Mouse (Mus musculus) macrophage (primary cell): ENCODE measurements at regions not wholly inside any gene's neighbourhood (a gene's known extent, or its start where the extent isn't known, plus 50 kb on each side); places are given as distances from the start of the nearest gene placed in this dataset.

Experiments used
- H3K27ac ChIP-seq: fragments of 350-480 bp; formaldehyde crosslinking; 2 replicates; pipeline ENCODE4 v1.9.0; 2021
- H3K36me3 ChIP-seq: fragments of 350-480 bp; formaldehyde crosslinking; 2 replicates; pipeline ENCODE4 v1.9.0; 2021; ENCODE audit errors: inconsistent target
- H3K4me3 ChIP-seq: fragments of 350-480 bp; formaldehyde crosslinking; 2 replicates; pipeline ENCODE4 v1.9.0; 2021; ENCODE audit errors: inconsistent target
- H3K79me2 ChIP-seq: fragments of 350-480 bp; formaldehyde crosslinking; 2 replicates; pipeline ENCODE4 v1.9.0; 2021; ENCODE audit errors: inconsistent target
- WGBS: methylation state at CpG from one replicate; pipeline ENCODE4 v1.1.7; 2026; ENCODE audit warnings: inconsistent platforms; ENCODE audit not compliant: missing documents; 5-methylcytosine and 5-hydroxymethylcytosine counted together

DNA sequence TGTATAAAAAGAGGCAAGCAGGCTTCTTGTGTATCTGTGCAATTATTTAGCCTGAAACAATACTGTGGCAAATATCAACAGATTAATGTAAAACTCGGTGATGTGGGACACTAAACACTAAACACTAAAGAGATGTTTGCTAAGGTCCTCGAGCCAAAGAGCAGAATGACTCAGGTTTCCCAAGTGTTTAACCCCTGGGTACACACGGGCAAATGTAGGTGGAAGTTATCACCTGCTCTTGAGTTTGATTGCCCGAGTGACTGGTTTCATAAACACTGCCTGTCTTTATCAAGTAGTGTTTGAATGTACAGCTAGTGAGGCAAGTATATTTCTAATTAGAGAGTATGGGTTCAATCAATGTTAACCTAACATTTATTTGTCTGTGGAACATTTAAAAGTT is 242.5 kb downstream of the Otol1 start:
- 46% methylated on average over 4 of the region's 4 CpGs for WGBS
- H3K27ac ChIP-seq, result no peak overlapping the region
- no peaks in the 10 kb centered on the region for H3K79me2 ChIP-seq
- no peaks in the 10 kb centered on the region for H3K36me3 ChIP-seq
- no peak overlapping the region for H3K4me3 ChIP-seq

DNA sequence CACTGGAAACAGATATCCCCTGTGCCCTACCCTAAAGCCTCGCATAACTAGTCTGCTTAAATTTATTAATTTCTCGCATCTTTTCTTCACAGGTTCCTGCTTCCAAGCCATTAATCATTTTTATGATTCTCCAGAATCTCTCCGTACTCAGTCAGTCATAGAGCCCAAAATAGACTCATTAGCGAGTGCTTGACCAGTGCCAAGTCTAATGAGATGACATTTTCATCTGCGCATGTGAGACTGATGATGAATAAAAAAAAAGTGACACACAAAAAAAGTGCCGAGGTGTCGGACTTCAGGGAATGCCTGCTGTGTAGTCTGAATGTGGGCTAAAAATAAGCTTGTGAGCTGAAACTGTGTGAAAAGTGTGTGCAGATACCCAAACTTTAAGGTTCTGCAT is 243.3 kb downstream of the Otol1 start:
- H3K4me3 ChIP-seq, result no peak overlapping the region
- 48% methylated on average over 7 of the region's 7 CpGs for WGBS
- H3K27ac ChIP-seq, result no peak overlapping the region
- no peaks in the 10 kb centered on the region for H3K79me2 ChIP-seq
- no peaks in the 10 kb centered on the region for H3K36me3 ChIP-seq

DNA sequence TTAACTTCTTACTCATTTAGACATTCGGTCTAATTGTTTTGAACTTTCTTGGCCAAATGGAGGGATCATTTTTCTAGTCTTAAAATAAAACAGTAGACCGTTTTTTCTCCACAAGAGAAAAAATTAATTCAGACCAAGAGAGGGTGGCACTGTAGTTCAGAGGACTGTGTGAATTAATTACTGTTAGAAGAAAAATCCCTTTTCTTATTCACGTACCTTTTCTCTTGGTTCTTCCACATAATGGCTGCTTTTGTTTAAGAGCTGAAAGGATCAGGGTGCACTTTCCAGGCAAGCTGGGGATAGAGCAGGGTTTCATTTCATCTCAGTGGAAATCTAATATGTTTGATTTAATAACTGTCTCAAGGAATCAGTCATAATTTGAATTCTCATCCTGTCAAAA is 255.9 kb downstream of the Otol1 start:
- Histone ChIP-seq H3K27ac (no peak overlapping the region), H3K4me3 (no peak overlapping the region), H3K79me2 (no peaks in the 10 kb centered on the region), H3K36me3 (no peaks in the 10 kb centered on the region)
- 82% methylated on average over 3 of the region's 3 CpGs for WGBS

DNA sequence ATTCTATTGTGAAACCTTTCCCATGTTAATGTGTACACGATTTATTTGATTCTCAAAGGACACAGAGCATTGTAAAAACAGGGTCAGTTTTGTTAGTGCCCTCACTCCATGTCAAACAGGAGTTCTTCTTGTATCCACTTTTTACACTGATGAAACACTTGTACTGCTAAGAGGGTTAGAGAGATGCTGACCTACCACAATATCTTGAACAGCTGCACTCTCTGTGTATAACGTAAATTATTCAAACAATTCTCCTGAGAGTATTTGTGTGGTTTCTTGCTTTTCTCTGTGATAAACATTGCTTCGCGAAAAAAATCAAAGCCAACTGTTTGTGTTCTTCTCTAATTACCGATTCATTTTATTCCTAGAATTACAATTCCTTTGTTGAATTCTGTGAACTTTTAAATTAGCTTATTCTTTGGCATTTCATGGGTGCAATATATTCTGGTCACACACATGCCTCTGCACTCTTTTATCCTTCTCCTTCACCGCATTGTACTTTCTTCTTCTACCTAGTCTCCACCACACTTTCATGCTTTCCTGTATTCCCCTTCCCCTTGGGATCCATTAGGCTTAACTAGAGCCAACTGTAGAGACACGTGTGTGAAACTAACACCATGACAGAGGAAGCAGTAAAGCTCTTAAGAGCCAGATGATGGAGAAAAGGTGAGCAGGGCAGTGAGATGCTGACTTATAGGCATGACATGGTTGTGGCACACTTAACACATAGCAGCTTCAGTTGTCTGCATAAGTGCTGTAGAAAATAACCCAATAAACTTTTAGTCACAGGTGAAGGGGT is 281.4 kb downstream of the Otol1 start:
- H3K79me2 ChIP-seq, result no peaks in the 10 kb centered on the region
- no peaks in the 10 kb centered on the region for H3K36me3 ChIP-seq
- H3K27ac ChIP-seq, result no peak overlapping the region
- H3K4me3 ChIP-seq, result no peak overlapping the region
- 82% methylated on average over 7 of the region's 7 CpGs for WGBS

DNA sequence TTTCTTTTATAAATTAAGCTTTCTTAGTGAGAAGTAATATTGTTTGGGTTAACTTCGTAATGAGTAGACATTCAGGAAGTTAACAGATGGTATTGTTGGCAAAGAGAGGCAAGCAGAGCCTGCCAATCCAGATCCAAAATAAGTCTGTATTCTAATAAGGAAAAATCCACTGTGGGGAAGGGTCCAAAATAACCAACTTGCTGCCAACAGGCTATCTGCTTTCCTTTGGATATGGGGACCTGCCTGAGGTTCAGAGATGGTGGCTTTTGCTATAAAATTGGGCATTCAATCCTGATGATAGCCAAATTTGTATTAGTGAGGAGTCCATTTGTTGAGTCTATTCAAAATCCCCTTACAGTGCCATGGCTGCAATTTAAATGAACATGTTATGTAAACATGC is 300.1 kb downstream of the Otol1 start:
- Histone ChIP-seq H3K27ac (no peak overlapping the region), H3K4me3 (no peak overlapping the region), H3K36me3 (no peaks in the 10 kb centered on the region), H3K79me2 (no peaks in the 10 kb centered on the region)
- WGBS, result 77% methylated on average over 1 of the region's 1 CpGs

DNA sequence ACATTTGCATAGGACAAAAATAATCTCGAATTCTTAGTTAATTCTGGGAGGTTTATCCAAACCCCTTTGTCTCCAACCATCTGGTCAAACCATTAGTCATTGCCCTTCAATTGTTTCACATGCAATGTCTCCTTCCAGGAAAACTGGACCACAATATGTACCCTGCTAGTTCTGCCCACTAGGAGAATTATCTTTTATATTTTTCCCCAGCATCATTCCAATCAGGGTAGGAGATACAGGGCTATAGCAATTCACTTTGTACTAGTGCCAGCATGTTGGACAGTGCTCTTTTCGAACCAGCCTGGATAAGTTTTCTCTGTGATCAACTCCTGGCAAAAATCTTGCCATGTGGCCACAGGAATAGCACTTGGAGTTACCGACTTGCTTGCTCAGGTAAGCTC is 300.6 kb downstream of the Otol1 start:
- no peak overlapping the region for H3K4me3 ChIP-seq
- 71% methylated on average over 3 of the region's 3 CpGs for WGBS
- H3K79me2 ChIP-seq, result no peaks in the 10 kb centered on the region
- no peak overlapping the region for H3K27ac ChIP-seq
- no peaks in the 10 kb centered on the region for H3K36me3 ChIP-seq

DNA sequence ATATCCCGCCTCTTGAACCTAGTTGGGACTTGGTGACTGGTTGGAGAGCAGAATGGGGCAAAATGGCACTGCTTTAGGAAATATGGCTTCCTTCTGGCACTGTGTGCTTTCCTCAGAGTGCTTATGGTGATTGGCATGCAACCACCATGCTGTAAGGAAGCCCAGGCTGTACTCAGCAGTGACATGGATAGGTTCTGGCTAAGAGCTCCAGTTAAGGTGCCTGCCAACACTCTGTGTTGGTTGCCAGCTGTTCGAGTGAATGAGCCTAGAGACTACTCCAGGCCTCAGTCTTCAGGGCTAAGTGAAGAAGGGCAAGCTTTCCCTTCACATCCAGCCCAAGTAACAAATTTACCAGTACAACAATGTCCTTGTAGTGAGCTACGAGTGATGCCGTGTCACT is 301.9 kb downstream of the Otol1 start:
- Histone ChIP-seq H3K27ac (no peak overlapping the region), H3K79me2 (no peaks in the 10 kb centered on the region), H3K4me3 (no peak overlapping the region), H3K36me3 (no peaks in the 10 kb centered on the region)
- 90% methylated on average over 4 of the region's 4 CpGs for WGBS

DNA sequence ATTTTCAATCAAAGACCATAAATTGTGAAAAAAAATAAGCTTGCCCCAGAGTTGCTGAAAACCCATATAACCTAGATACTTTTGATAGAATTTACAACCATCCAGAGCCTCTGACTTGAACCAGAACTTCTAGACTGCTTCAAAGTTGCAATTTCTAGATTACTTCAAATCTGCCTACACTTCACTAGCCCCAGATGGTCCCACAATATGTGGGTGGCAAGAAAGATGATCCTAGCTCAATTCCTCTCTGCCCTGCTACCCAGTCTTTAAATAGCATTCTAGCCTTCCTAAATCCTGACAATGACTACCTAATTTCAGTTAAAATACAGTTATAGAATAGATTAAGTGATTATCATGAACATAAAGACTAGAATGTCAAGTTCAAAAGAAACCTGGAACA is 303.6 kb downstream of the Otol1 start:
- Histone ChIP-seq H3K79me2 (no peaks in the 10 kb centered on the region), H3K27ac (no peak overlapping the region), H3K4me3 (no peak overlapping the region)

DNA sequence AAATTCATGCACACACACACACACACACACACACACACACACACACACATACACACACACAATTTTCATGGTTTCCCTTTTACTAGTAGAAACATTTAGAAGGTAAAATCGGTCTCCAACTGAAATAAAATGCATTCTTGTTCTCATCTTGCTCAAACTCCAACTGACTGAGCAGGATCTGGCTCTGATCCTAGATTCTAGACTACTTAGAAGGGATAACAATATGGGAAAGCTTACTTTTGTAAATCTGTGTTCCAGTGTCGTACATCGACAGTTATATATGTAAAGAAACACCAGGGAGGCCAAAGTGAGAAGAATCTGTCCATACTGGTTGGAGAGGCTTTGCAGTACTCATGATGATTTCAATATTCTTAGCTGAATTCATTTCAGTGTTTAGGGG is 304.6 kb downstream of the Otol1 start:
- WGBS, result 89% methylated on average over 3 of the region's 3 CpGs

More for the DNA sequence above, 303.6 kb downstream of the Otol1 start:
- H3K36me3 ChIP-seq, result no peaks in the 10 kb centered on the region

DNA sequence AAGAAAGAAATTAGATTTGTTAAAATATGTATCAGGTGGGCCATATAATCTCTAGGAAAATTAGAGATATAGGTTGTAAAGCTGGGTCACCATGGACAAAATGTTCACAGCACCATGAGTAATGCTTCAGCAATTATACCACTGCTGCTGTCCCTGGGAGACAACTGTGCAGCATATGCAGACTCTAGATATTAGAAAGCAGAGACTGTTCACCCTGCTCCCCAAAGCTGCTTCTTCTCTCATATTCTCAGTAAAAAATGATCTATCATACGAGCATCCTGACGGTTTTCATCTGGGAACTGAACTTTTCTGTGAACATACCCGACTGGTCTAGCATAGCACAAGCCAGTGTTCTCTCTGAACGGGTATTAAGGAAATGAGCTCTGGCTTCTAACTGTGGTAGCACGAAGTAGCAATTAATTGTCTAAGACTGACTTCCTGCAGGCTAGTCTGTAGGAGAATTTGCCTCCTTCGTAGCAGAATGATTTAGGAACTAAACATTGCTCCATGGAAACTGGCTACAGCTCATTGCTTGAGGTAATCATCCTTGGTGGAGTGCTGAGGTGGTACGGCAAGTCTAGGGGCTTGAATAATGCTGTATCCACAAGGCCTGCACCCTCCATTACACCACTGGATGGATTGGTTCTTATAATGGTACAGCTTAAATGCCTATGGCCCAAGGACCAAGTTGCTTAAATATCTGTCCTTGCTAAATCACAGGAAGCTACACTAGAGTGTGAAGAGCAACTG is 305.9 kb downstream of the Otol1 start:
- Histone ChIP-seq H3K27ac (no peak overlapping the region), H3K4me3 (no peak overlapping the region), H3K79me2 (no peaks in the 10 kb centered on the region), H3K36me3 (no peaks in the 10 kb centered on the region)
- 37% methylated on average over 7 of the region's 7 CpGs for WGBS

More for the DNA sequence above, 304.6 kb downstream of the Otol1 start:
- Histone ChIP-seq H3K79me2 (no peaks in the 10 kb centered on the region), H3K36me3 (no peaks in the 10 kb centered on the region), H3K27ac (no peak overlapping the region), H3K4me3 (no peak overlapping the region)

DNA sequence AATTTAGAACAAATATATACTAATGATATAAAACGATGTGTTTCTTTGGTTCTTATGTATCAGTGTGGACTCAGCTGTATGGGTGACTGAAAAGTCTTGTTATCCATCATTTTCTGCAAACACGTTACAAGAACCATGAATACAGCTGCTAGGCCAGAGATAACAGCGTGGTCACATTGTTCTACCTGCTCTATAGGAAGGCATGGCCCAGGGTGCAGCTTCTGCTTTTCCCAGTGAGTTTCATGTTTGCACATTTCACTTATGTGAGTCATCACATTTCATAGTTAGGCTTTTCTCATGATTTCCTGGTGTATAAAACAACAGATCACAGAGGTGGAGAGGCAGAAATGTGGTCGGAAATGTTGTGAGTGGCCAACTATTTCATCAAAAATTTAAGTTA is 306.8 kb downstream of the Otol1 start:
- no peak overlapping the region for H3K4me3 ChIP-seq
- 32% methylated on average over 4 of the region's 4 CpGs for WGBS
- no peaks in the 10 kb centered on the region for H3K36me3 ChIP-seq
- no peak overlapping the region for H3K27ac ChIP-seq
- no peaks in the 10 kb centered on the region for H3K79me2 ChIP-seq

DNA sequence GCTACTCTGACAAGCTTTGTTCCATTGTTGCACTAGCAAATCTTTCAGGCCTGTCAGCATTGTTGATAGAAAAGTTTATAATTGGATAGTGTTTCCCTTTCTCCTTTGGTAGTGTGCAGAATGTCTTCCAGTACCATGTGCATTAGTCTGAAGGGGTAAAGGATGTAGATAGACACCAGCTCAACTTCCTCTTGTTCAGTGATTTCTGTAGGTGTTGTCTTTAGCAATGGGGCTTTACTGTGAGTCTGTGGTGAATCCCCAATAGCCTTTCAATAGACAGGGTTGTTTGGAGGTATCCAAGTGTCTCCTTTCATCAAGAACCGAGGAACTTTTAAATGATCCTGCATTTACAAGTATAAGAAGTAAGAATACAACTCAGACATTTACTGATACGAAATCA is 311.0 kb downstream of the Otol1 start:
- H3K27ac ChIP-seq, result no peak overlapping the region
- 70% methylated on average over 2 of the region's 2 CpGs for WGBS

DNA sequence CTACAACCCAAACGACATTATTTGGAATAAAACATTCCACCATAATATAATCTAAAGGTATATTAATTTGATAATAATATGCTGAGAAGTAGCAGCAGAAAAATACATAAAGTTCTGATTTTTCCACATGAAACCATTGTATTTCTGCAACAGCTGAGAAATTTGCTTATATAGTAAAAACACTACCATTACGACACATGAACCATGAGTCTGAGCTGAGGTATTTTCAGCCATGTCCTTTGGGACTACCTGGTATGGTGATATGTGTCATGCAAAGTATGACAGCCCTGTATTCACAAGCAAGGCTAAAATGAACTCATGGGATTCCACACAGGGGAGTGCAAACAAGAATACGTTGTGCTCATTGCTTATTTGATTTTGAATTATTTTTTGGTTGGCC is 311.7 kb downstream of the Otol1 start:
- no peaks in the 10 kb centered on the region for H3K36me3 ChIP-seq
- WGBS, result 79% methylated on average over 3 of the region's 3 CpGs
- H3K27ac ChIP-seq, result no peak overlapping the region
- H3K79me2 ChIP-seq, result no peaks in the 10 kb centered on the region
- no peak overlapping the region for H3K4me3 ChIP-seq

More for the DNA sequence above, 311.0 kb downstream of the Otol1 start:
- H3K4me3 ChIP-seq, result no peak overlapping the region
- H3K36me3 ChIP-seq, result no peaks in the 10 kb centered on the region
- no peaks in the 10 kb centered on the region for H3K79me2 ChIP-seq

DNA sequence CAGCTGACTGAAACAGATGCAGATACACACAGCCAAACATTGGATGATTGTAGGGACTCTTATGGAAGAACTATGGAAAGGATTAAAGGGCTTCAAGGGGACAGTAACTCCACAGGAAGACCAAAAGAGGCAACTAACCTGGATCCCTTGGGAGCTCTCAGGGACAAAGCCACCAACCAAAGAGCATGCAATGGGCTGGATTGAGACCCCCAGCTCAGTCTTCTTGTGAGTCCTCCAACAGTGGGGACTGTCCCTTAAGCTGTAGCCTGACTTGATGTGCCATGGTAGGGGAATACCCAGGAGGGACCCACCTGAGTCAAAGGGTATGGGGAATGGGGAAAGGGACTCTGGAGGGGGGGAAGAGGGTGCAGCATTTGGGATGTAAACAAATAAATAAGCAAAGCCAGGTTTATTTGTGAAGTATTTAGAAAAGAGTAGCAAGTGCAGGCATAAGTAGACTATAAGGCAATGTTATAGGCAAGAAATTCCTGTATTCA is 313.8 kb downstream of the Otol1 start:
- H3K4me3 ChIP-seq, result no peak overlapping the region
- H3K36me3 ChIP-seq, result no peaks in the 10 kb centered on the region
- H3K27ac ChIP-seq, result no peak overlapping the region
- no peaks in the 10 kb centered on the region for H3K79me2 ChIP-seq

DNA sequence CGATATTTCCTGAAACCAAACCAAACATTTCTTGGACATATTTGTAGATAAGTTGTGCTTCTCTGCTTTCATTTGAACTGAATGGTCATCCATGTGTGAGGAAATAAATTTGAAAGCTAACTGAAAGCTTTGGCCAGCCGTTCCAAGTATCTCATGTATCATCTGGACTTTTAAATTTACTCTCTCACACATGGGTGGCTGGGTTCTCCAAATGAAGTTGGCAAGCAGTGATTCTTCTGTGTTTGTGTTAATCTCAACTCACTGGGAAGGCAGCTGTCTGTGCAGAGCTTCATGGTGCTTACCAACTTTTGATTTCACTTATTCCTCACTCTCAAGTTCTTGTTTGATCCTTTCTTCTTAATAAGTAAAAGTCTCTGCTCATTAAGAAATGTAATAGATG is 317.3 kb downstream of the Otol1 start:
- Histone ChIP-seq H3K36me3 (no peaks in the 10 kb centered on the region), H3K27ac (no peak overlapping the region), H3K4me3 (no peak overlapping the region), H3K79me2 (no peaks in the 10 kb centered on the region)
- WGBS, result 90% methylated on average over 2 of the region's 2 CpGs
